Mouse (Mus musculus) kidney, adult 11 months (tissue): ENCODE measurements around the gene Alox5.

Experiments
- DNase-seq: peaks from one replicate; pipeline ENCODE4 v3.0.0; 2022

Alox5 gene

GRCm38 (mm10) chr6:116417518-116418315 is 43.3 kb downstream of the Alox5 start:
- no peak for DNase-seq

GRCm38 (mm10) chr6:116416000-116416552 is 44.9 kb downstream of the Alox5 start:
- no peak for DNase-seq

- DNase-seq: no peak
Observed at GRCm38 (mm10) chr6:116415126-116415676, 45.8 kb downstream of the Alox5 start.

GRCm38 (mm10) chr6:116412546-116413325 is 48.2 kb downstream of the Alox5 start:
- DNase-seq: no peak

GRCm38 (mm10) chr6:116411716-116412115 is 49.3 kb downstream of the Alox5 start:
- DNase-seq: no peak

GRCm38 (mm10) chr6:116410436-116410835 is 50.5 kb downstream of the Alox5 start:
- no peak for DNase-seq

GRCm38 (mm10) chr6:116407956-116408657 is 52.9 kb downstream of the Alox5 start:
- no peak for DNase-seq

- DNase-seq: no peak
Observed at GRCm38 (mm10) chr6:116407216-116407615, 53.8 kb downstream of the Alox5 start.

GRCm38 (mm10) chr6:116406680-116407079 is 54.3 kb downstream of the Alox5 start:
- no peak for DNase-seq

- no peak for DNase-seq
Observed at GRCm38 (mm10) chr6:116406152-116406551, 54.8 kb downstream of the Alox5 start.

GRCm38 (mm10) chr6:116405715-116406114 is 55.3 kb downstream of the Alox5 start:
- DNase-seq: no peak

- DNase-seq: no peak
Observed at GRCm38 (mm10) chr6:116405243-116405642, 55.7 kb downstream of the Alox5 start.

GRCm38 (mm10) chr6:116402426-116402825 is 58.6 kb downstream of the Alox5 start:
- DNase-seq: no peak

- DNase-seq: no peak
Observed at GRCm38 (mm10) chr6:116401746-116402423, 59.1 kb downstream of the Alox5 start.

- DNase-seq: no peak
Observed at GRCm38 (mm10) chr6:116398136-116398535, 62.8 kb downstream of the Alox5 start.

GRCm38 (mm10) chr6:116397621-116398020 is 63.4 kb downstream of the Alox5 start:
- DNase-seq: no peak

- no peak for DNase-seq
Observed at GRCm38 (mm10) chr6:116394916-116395648, 65.9 kb downstream of the Alox5 start.

GRCm38 (mm10) chr6:116389481-116389880 is 71.5 kb downstream of the Alox5 start:
- no peak for DNase-seq

GRCm38 (mm10) chr6:116388068-116388467 is 72.9 kb downstream of the Alox5 start:
- DNase-seq: no peak

- DNase-seq: no peak
Observed at GRCm38 (mm10) chr6:116386506-116386905, 74.5 kb downstream of the Alox5 start.

- peak; percentile 74 for DNase-seq
Observed at GRCm38 (mm10) chr6:116386045-116386415, 74.9 kb downstream of the Alox5 start.
